In the genomic region with DNA sequence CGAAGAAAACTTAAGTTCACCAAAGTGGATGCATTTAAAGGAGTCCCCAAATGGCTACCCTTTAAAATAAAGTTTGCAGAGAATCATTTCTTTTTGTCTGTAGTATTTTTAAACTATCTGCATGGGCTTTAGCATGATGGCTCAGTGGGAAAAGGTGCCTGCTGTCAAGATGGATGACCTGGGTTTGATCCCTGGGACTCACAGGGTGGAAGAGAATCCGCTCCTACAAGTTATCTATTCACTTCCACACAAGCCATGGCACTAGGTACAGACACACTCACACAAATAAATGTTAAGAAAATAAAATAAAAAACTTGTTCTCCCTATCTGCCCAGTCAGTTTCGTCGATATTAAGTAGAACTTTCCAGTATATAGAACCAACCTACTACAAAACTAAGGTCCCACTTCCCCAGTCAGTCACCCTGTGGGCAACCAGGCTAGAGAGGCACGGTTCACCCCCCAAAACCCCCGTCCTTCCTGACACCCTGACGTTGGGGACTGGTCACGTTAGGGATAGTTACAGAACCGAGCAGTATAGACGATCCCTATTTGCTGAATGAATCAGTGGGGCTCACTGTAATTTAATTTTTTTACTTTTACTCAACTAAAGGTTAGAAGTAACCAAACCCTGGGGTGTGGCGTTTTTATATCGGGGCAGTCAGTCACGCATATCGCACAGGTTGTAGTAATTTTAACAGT, we compare ENCODE assay signal across 8 mouse cellular contexts. TPM values are rescaled to one million over a fixed set of nuclear protein-coding genes. Genes with fewer than 3 reads are reported as not detected.
DNase-seq lines count a peak whose midpoint lies in the region; ATAC-seq and TF ChIP-seq lines count a peak whose summit lies in the region.

No protein-coding gene starts in this region.

- no peaks in the 10 kb centered on the region for H3K9me3 ChIP-seq in embryonic facial prominence, embryonic 13.5 days
- no peaks in the 10 kb centered on the region for H3K9me3 ChIP-seq in intestine, embryonic 15.5 days
- no peaks in the 10 kb centered on the region for H3K9me3 ChIP-seq in neural tube, embryonic 13.5 days

- peaks cover 18% of the 10 kb centered on the region; the same call in 1 of the 2 replicates for H3K79me2 ChIP-seq in liver, adult 2 months (ENCODE audit: control insufficient read depth, insufficient read depth, low read length)

- H3K4me3 ChIP-seq in liver, adult 2 months (ENCODE audit: insufficient read depth, low read depth, low read length), result peak overlapping the region; percentile 92
- H3K4me3 ChIP-seq in embryonic facial prominence, embryonic 13.5 days, result peak overlapping the region; percentile 91
- peak overlapping the region; percentile 86 for H3K4me3 ChIP-seq in intestine, embryonic 15.5 days (replicated peaks)
- H3K4me3 ChIP-seq in neural tube, embryonic 13.5 days, result peak overlapping the region; percentile 57

- no peaks in the 10 kb centered on the region; the same call in 1 of the 2 replicates for H3K36me3 ChIP-seq in liver, adult 2 months (ENCODE audit: control insufficient read depth, insufficient read depth, low read length)
- no peaks in the 10 kb centered on the region for H3K36me3 ChIP-seq in embryonic facial prominence, embryonic 13.5 days
- no peaks in the 10 kb centered on the region for H3K36me3 ChIP-seq in intestine, embryonic 15.5 days
- H3K36me3 ChIP-seq in neural tube, embryonic 13.5 days, result no peaks in the 10 kb centered on the region

- peak overlapping the region; percentile 97 for H3K27ac ChIP-seq in liver, adult 2 months (replicated peaks; ENCODE audit: insufficient read depth, low read depth, low read length)
- no peak overlapping the region for H3K27ac ChIP-seq in embryonic facial prominence, embryonic 13.5 days
- H3K27ac ChIP-seq in intestine, embryonic 15.5 days, result no peak overlapping the region
- H3K27ac ChIP-seq in neural tube, embryonic 13.5 days (replicated peaks), result no peak overlapping the region

- no peaks in the 10 kb centered on the region for H3K27me3 ChIP-seq in liver, adult 2 months (ENCODE audit: control insufficient read depth, insufficient read depth, low read length)
- H3K27me3 ChIP-seq in embryonic facial prominence, embryonic 13.5 days, result no peaks in the 10 kb centered on the region
- H3K27me3 ChIP-seq in intestine, embryonic 15.5 days (replicated peaks), result no peaks in the 10 kb centered on the region
- no peaks in the 10 kb centered on the region for H3K27me3 ChIP-seq in neural tube, embryonic 13.5 days

- no peak for TF ChIP-seq POLR2A in liver, adult 2 months (IDR thresholded peaks at IDR 0.05; ENCODE audit: extremely low read depth, insufficient read depth, low read length)

- no peak for ATAC-seq in embryonic facial prominence, embryonic 13.5 days (ENCODE audit: insufficient number of reproducible peaks, insufficient read depth, low FRiP score, low TSS enrichment, low read depth)
- no peak for ATAC-seq in intestine, embryonic 15.5 days
- no peak for ATAC-seq in neural tube, embryonic 13.5 days (ENCODE audit: low read depth)

- 11% methylated on average over 14 of the region's 14 CpGs for WGBS in liver, adult 2 months
- 22% methylated on average over 14 of the region's 14 CpGs for WGBS in embryonic facial prominence, embryonic 13.5 days
- WGBS in intestine, embryonic 15.5 days, result 28% methylated on average over 14 of the region's 14 CpGs
- 25% methylated on average over 14 of the region's 14 CpGs for WGBS in neural tube, embryonic 13.5 days

- H3K4me1 ChIP-seq in liver, adult 2 months (ENCODE audit: control insufficient read depth, insufficient read depth, low read length), result peaks cover 26% of the 10 kb centered on the region
- peaks cover 37% of the 10 kb centered on the region for H3K4me1 ChIP-seq in embryonic facial prominence, embryonic 13.5 days
- peaks cover 24% of the 10 kb centered on the region for H3K4me1 ChIP-seq in intestine, embryonic 15.5 days (replicated peaks)
- H3K4me1 ChIP-seq in neural tube, embryonic 13.5 days (replicated peaks), result peaks cover 46% of the 10 kb centered on the region

- H3K4me2 ChIP-seq in embryonic facial prominence, embryonic 13.5 days, result peak overlapping the region; percentile 80
- peak overlapping the region; percentile 90 for H3K4me2 ChIP-seq in intestine, embryonic 15.5 days (replicated peaks)
- peak overlapping the region; percentile 61 for H3K4me2 ChIP-seq in neural tube, embryonic 13.5 days

- peak; percentile 55 for DNase-seq in liver, adult 2 months (ENCODE audit: extremely low read depth, low read depth, low spot score)
- DNase-seq in liver, result no peak
- DNase-seq in yolk sac, embryonic 10.5 days (ENCODE audit: low spot score), result no peak
- DNase-seq in lung, postnatal 14 days, result no peak
- no peak for DNase-seq in testis, postnatal 10 days (ENCODE audit: low spot score)

- TF ChIP-seq CTCF in liver, adult 2 months (IDR thresholded peaks at IDR 0.05; ENCODE audit: low read depth, low read length), result no peak

- H3K9ac ChIP-seq in liver, adult 2 months (ENCODE audit: low read depth, low read length), result peak overlapping the region; percentile 98
- peak overlapping the region; percentile 91 for H3K9ac ChIP-seq in embryonic facial prominence, embryonic 13.5 days
- H3K9ac ChIP-seq in intestine, embryonic 15.5 days, result peak overlapping the region; percentile 92
- peak overlapping the region; percentile 79 for H3K9ac ChIP-seq in neural tube, embryonic 13.5 days

RNA-seq across cellular contexts. Expression of a gene that starts 1.0 kb away (rescaled TPM):
- 159 and 205 TPM in 2 replicates for total RNA-seq in liver, adult 2 months (2014; rRNA removed)
- polyA plus RNA-seq in liver, adult 2 months (2012; rRNA removed), result 209 and 211 TPM in 2 replicates
- polyA plus RNA-seq in embryonic facial prominence, embryonic 13.5 days (2015; fragmentation: Nextera tagmentation; extraction: Ambion mirVana), result 99.6 and 104 TPM in 2 replicates
- polyA plus RNA-seq in intestine, embryonic 15.5 days (2015; fragmentation: Nextera tagmentation; extraction: Ambion mirVana), result 115 and 118 TPM in 2 replicates
- polyA plus RNA-seq in neural tube, embryonic 13.5 days (2015; fragmentation: Nextera tagmentation; extraction: Ambion mirVana), result 242 and 259 TPM in 2 replicates

RNA-seq across cellular contexts. Expression of a gene that starts 3.8 kb away (rescaled TPM):
- total RNA-seq in liver, adult 2 months (2014; rRNA removed), result 46.2 and 54.8 TPM in 2 replicates
- polyA plus RNA-seq in liver, adult 2 months (2012; rRNA removed), result 11.6 and 13.7 TPM in 2 replicates
- 10.3 and 10.9 TPM in 2 replicates for polyA plus RNA-seq in embryonic facial prominence, embryonic 13.5 days (2015; fragmentation: Nextera tagmentation; extraction: Ambion mirVana)
- polyA plus RNA-seq in intestine, embryonic 15.5 days (2015; fragmentation: Nextera tagmentation; extraction: Ambion mirVana), result 26.2 and 28.3 TPM in 2 replicates
- 16.0 and 17.9 TPM in 2 replicates for polyA plus RNA-seq in neural tube, embryonic 13.5 days (2015; fragmentation: Nextera tagmentation; extraction: Ambion mirVana)

RNA-seq across cellular contexts. Expression of a gene that starts 58.7 kb away (rescaled TPM):
- total RNA-seq in liver, adult 2 months (2014; rRNA removed), result 5.3 and 6.2 TPM in 2 replicates
- polyA plus RNA-seq in liver, adult 2 months (2012; rRNA removed), result 8.0 and 9.5 TPM in 2 replicates
- polyA plus RNA-seq in embryonic facial prominence, embryonic 13.5 days (2015; fragmentation: Nextera tagmentation; extraction: Ambion mirVana), result 73.6 and 80.4 TPM in 2 replicates
- 48.5 and 57.7 TPM in 2 replicates for polyA plus RNA-seq in intestine, embryonic 15.5 days (2015; fragmentation: Nextera tagmentation; extraction: Ambion mirVana)
- 200 and 217 TPM in 2 replicates for polyA plus RNA-seq in neural tube, embryonic 13.5 days (2015; fragmentation: Nextera tagmentation; extraction: Ambion mirVana)
